Mouse (Mus musculus) CH12.LX (cell line): ENCODE results near the gene Plekha7. TPM values are rescaled to one million over a fixed set of nuclear protein-coding genes. Genes with fewer than 3 reads are reported as not detected.

ENCODE experiments used
- DNase-seq: peaks from one replicate; pipeline ENCODE4 v3.0.0-alpha.2; 2013; ENCODE audit errors: extremely low read depth
- H3K27ac ChIP-seq: 2 replicates; pipeline ENCODE4 v1.5.1; 2012; ENCODE audit warnings: low read depth, mild to moderate bottlenecking, control low read depth, moderate library complexity; ENCODE audit not compliant: insufficient read depth
- H3K27me3 ChIP-seq: replicated peaks from 2 replicates; pipeline ENCODE3; 2012; ENCODE audit warnings: inconsistent platforms
- H3K36me3 ChIP-seq, 2 experiments: replicated peaks in 1 of 2; 2 replicates each; pipeline versions ENCODE3 to v1.6.1; 2012; ENCODE audit warnings: inconsistent platforms in 1 of 2, low read length in 1 of 2, mild to moderate bottlenecking in 1 of 2, mixed read lengths in 1 of 2, moderate library complexity in 1 of 2; ENCODE audit not compliant: control insufficient read depth in 1 of 2, insufficient read depth in 1 of 2
- H3K4me1 ChIP-seq, 2 experiments: 2 replicates each; pipeline ENCODE4 v1.6.1; 2012; ENCODE audit warnings: inconsistent platforms in 1 of 2, moderate library complexity in 1 of 2; ENCODE audit not compliant: insufficient read depth in 2 of 2, control insufficient read depth in 1 of 2
- H3K4me2 ChIP-seq: 2 replicates; pipeline ENCODE4 v1.6.1; 2012; ENCODE audit warnings: low read depth, mild to moderate bottlenecking, control low read depth; ENCODE audit not compliant: poor library complexity, insufficient read depth, severe bottlenecking
- H3K4me3 ChIP-seq, 3 experiments: fragments of 150-350 bp in 1 of 3; sonication (generic) in 1 of 3; replicated peaks in 1 of 3; 2 replicates each; pipeline versions ENCODE3 to v1.5.1; 2011 to 2012; ENCODE audit warnings: low read depth in 2 of 3, low read length in 2 of 3, mild to moderate bottlenecking in 2 of 3, moderate library complexity in 2 of 3, control low read depth in 1 of 3, improper control_type of control experiment in 1 of 3, inconsistent platforms in 1 of 3, mixed read lengths in 1 of 3; ENCODE audit not compliant: poor library complexity in 1 of 3
- H3K79me2 ChIP-seq: replicated peaks from 2 replicates; pipeline ENCODE4 v1.6.1; 2012; ENCODE audit warnings: mild to moderate bottlenecking, moderate library complexity; ENCODE audit not compliant: control insufficient read depth, poor library complexity, insufficient read depth, severe bottlenecking; ENCODE audit errors: extremely low read depth
- H3K9ac ChIP-seq: 2 replicates; pipeline ENCODE4 v1.6.1; 2012; ENCODE audit warnings: low read depth, mild to moderate bottlenecking, control low read depth, moderate library complexity; ENCODE audit not compliant: insufficient read depth
- H3K9me3 ChIP-seq: replicated peaks from 2 replicates; pipeline ENCODE3; 2012; ENCODE audit warnings: low read length, inconsistent platforms, mixed read lengths
- BHLHE40 ChIP-seq: IDR thresholded peaks from 2 replicates; pipeline ENCODE4 v1.6.1; 2011; ENCODE audit warnings: mild to moderate bottlenecking, low read depth, low read length, improper control_type of control experiment
- CHD1 ChIP-seq: IDR thresholded peaks from 2 replicates; pipeline ENCODE4 v1.6.1; 2012; ENCODE audit warnings: low read depth, low read length, improper control_type of control experiment, inconsistent platforms
- CTCF ChIP-seq, 2 experiments: IDR thresholded peaks in 1 of 2; conservative IDR thresholded peaks in 1 of 2; 2 replicates each; pipeline ENCODE4 v1.5.1; 2011 to 2012; ENCODE audit warnings: low read depth in 2 of 2, low read length in 2 of 2, improper control_type of control experiment in 1 of 2, inconsistent platforms in 1 of 2, mild to moderate bottlenecking in 1 of 2, moderate library complexity in 1 of 2
- ELF1 ChIP-seq: IDR thresholded peaks from 2 replicates; pipeline ENCODE4 v1.6.1; 2014; ENCODE audit warnings: low read depth, mild to moderate bottlenecking, inconsistent platforms, low read length, improper control_type of control experiment
- EP300 ChIP-seq: IDR thresholded peaks from 2 replicates; pipeline ENCODE4 v1.6.1; 2011; ENCODE audit warnings: low read length, improper control_type of control experiment
- ETS1 ChIP-seq: conservative IDR thresholded peaks from 2 replicates; pipeline ENCODE4 v1.6.1; 2012; ENCODE audit warnings: low read depth, mild to moderate bottlenecking, inconsistent platforms, low read length, improper control_type of control experiment, moderate library complexity
- GABPA ChIP-seq: IDR thresholded peaks from 2 replicates; pipeline ENCODE4 v1.6.1; 2012; ENCODE audit warnings: low read depth, low read length, improper control_type of control experiment, inconsistent platforms; ENCODE audit not compliant: insufficient replicate concordance
- HCFC1 ChIP-seq: IDR thresholded peaks from 2 replicates; pipeline ENCODE4 v1.6.1; 2012; ENCODE audit warnings: low read depth, mild to moderate bottlenecking, inconsistent platforms, low read length, improper control_type of control experiment
- JUN ChIP-seq: IDR thresholded peaks from 2 replicates; pipeline ENCODE4 v1.6.1; 2011; ENCODE audit warnings: low read depth, mild to moderate bottlenecking, low read length, improper control_type of control experiment, moderate library complexity; ENCODE audit not compliant: insufficient read depth
- KAT2A ChIP-seq: IDR thresholded peaks from 2 replicates; pipeline ENCODE4 v1.6.1; 2012; ENCODE audit warnings: low read length, improper control_type of control experiment, inconsistent platforms; ENCODE audit not compliant: insufficient replicate concordance
- MAFK ChIP-seq: IDR thresholded peaks from 2 replicates; pipeline ENCODE4 v1.6.1; 2011; ENCODE audit warnings: low read length, improper control_type of control experiment; ENCODE audit not compliant: insufficient replicate concordance
- MAX ChIP-seq: IDR thresholded peaks from 2 replicates; pipeline ENCODE4 v1.6.1; 2011; ENCODE audit warnings: low read length, improper control_type of control experiment
- MAZ ChIP-seq: IDR thresholded peaks from 2 replicates; pipeline ENCODE4 v1.6.1; 2012; ENCODE audit warnings: low read depth, mild to moderate bottlenecking, inconsistent platforms, low read length, improper control_type of control experiment, moderate library complexity
- MEF2A ChIP-seq: IDR thresholded peaks from 2 replicates; pipeline ENCODE4 v1.6.1; 2014; ENCODE audit warnings: low read depth, mild to moderate bottlenecking, inconsistent platforms, low read length, improper control_type of control experiment, borderline replicate concordance
- MYC ChIP-seq: IDR thresholded peaks from 2 replicates; pipeline ENCODE4 v1.6.1; 2011; ENCODE audit warnings: low read depth, mild to moderate bottlenecking, improper control_type of control experiment, low read length
- NELFE ChIP-seq: IDR thresholded peaks from 2 replicates; pipeline ENCODE4 v1.6.1; 2011; ENCODE audit warnings: low read depth, low read length, improper control_type of control experiment
- NRF1 ChIP-seq: IDR thresholded peaks from 2 replicates; pipeline ENCODE4 v1.6.1; 2014; ENCODE audit warnings: low read depth, mild to moderate bottlenecking, inconsistent platforms, low read length, improper control_type of control experiment, moderate library complexity
- PAX5 ChIP-seq: IDR thresholded peaks from 2 replicates; pipeline ENCODE4 v1.6.1; 2012; ENCODE audit warnings: low read length, inconsistent platforms, mixed read lengths
- POLR2A ChIP-seq: IDR thresholded peaks from 2 replicates; pipeline ENCODE4 v1.6.1; 2011; ENCODE audit warnings: low read depth, mild to moderate bottlenecking, improper control_type of control experiment, low read length
- POLR2AphosphoS2 ChIP-seq: IDR thresholded peaks from 2 replicates; pipeline ENCODE4 v1.6.1; 2011; ENCODE audit warnings: low read depth, low read length, improper control_type of control experiment
- RAD21 ChIP-seq: IDR thresholded peaks from 2 replicates; pipeline ENCODE4 v1.6.1; 2011; ENCODE audit warnings: low read depth, mild to moderate bottlenecking, low read length, improper control_type of control experiment, moderate library complexity
- SIN3A ChIP-seq: IDR thresholded peaks from 2 replicates; pipeline ENCODE4 v1.6.1; 2012; ENCODE audit warnings: low read length, improper control_type of control experiment, inconsistent platforms
- SMC3 ChIP-seq: IDR thresholded peaks from 2 replicates; pipeline ENCODE4 v1.6.1; 2011; ENCODE audit warnings: low read depth, low read length, improper control_type of control experiment
- TBP ChIP-seq: conservative IDR thresholded peaks from 2 replicates; pipeline ENCODE4 v1.6.1; 2011; ENCODE audit warnings: low read depth, low read length, improper control_type of control experiment
- USF1 ChIP-seq: IDR thresholded peaks from 2 replicates; pipeline ENCODE4 v1.6.1; 2014; ENCODE audit warnings: low read depth, mild to moderate bottlenecking, inconsistent platforms, low read length, improper control_type of control experiment
- USF2 ChIP-seq: conservative IDR thresholded peaks from 2 replicates; pipeline ENCODE4 v1.6.1; 2011; ENCODE audit warnings: low read depth, low read length, improper control_type of control experiment
- ZC3H11A ChIP-seq: IDR thresholded peaks from 2 replicates; pipeline ENCODE4 v1.6.1; 2012; ENCODE audit warnings: low read depth, mild to moderate bottlenecking, inconsistent platforms, low read length, improper control_type of control experiment
- ZKSCAN1 ChIP-seq: IDR thresholded peaks from 2 replicates; pipeline ENCODE4 v1.6.1; 2012; ENCODE audit warnings: low read depth, inconsistent platforms, low read length, improper control_type of control experiment, borderline replicate concordance
- ZNF384 ChIP-seq: IDR thresholded peaks from 2 replicates; pipeline ENCODE4 v1.6.1; 2012; ENCODE audit warnings: low read depth, low read length, improper control_type of control experiment, inconsistent platforms
- dilution Hi-C: fragments of 300-500 bp; cut with MboI; formaldehyde crosslinking; loops from 2 replicates; pipeline ENCODE4 v1.14.3; 2020; ENCODE audit warnings: low sequenced_read_pairs; ENCODE audit not compliant: extremely low pct_unique_long_range_greater_than_20kb, extremely low pct_ligation_motif_present
- in situ Hi-C: fragments of 300-500 bp; cut with MboI; formaldehyde crosslinking; loops from 3 replicates; pipeline ENCODE4 v1.14.3; 2019; ENCODE audit warnings: low sequenced_read_pairs, low pct_ligation_motif_present, low pct_unique_long_range_greater_than_20kb, mixed read lengths
- polyA plus RNA-seq: library from polyadenylated mRNA; unstranded; fragments of >175 nt; gene quantifications from 2 replicates; pipeline ENCODE4 v1.2.1, GENCODE M21; 2012; ENCODE audit warnings: low read depth; ENCODE audit not compliant: insufficient read length
- total RNA-seq, 2 experiments: library from RNA; depleted of rRNA; stranded (reverse); fragments of 300-350 nt in 1 of 2; fragments of >200 nt in 1 of 2; gene quantifications; 2 replicates each; pipeline ENCODE4 v1.2.3; 2012 to 2014

Plekha7 gene
- total and polyA plus RNA-seq, 3 experiments, result 0.59 to 1.5 (median 1.0) TPM

- H3K27me3 ChIP-seq, result peaks cover 2% of the 10 kb centered on the region
- in situ Hi-C loops (loop anchor here (10.0 kb wide), 1 partner anchor 364 kb away; no protein-coding TSS in a partner anchor), dilution Hi-C loops (no loop called here)
Measured at GRCm38 (mm10) chr7:116240791-116241474, 67.2 kb downstream of the Plekha7 start.

GRCm38 (mm10) chr7:116240353-116240752, 67.8 kb downstream of the Plekha7 start:
- H3K9ac ChIP-seq, result no peak overlapping the region
- peaks cover 2% of the 10 kb centered on the region for H3K27me3 ChIP-seq
- H3K27ac ChIP-seq, result no peak overlapping the region
- peaks cover 0 to 5% of the 10 kb centered on the region in 2 experiments; a peak in 2 of 4 replicates for H3K4me1 ChIP-seq
- no peak for DNase-seq
- H3K36me3 ChIP-seq, result no peaks in the 10 kb centered on the region
- no peaks in the 10 kb centered on the region for H3K79me2 ChIP-seq
- H3K4me2 ChIP-seq, result no peak overlapping the region
- H3K4me3 ChIP-seq, result no peak overlapping the region
- TF ChIP-seq ETS1 (no peak), SMC3 (no peak), POLR2AphosphoS2 (no peak), MAFK (no peak), MAX (no peak), ZKSCAN1 (no peak), NELFE (no peak), NRF1 (no peak), EP300 (no peak), MEF2A (no peak), MAZ (no peak), BHLHE40 (no peak), JUN (no peak), ZC3H11A (no peak), RAD21 (no peak), TBP (no peak), USF2 (no peak), USF1 (no peak), HCFC1 (no peak), CTCF (conservative IDR thresholded peaks at IDR 0.05 in 1 of 2, IDR thresholded peaks at IDR 0.05 in 1 of 2; ENCODE audit: low read depth in 2 of 2, low read length in 2 of 2) (no peak)
- dilution Hi-C loops (no loop called here), in situ Hi-C loops (loop anchor here (10.0 kb wide), 1 partner anchor 364 kb away; no protein-coding TSS in a partner anchor)
- H3K9me3 ChIP-seq, result no peaks in the 10 kb centered on the region

More at GRCm38 (mm10) chr7:116240791-116241474, 67.2 kb downstream of the Plekha7 start:
- no peaks in the 10 kb centered on the region for H3K79me2 ChIP-seq
- H3K4me1 ChIP-seq, result peaks cover 0 to 10% of the 10 kb centered on the region in 2 experiments; a peak in 2 of 4 replicates
- no peak for TF ChIP-seq CTCF (conservative IDR thresholded peaks at IDR 0.05 in 1 of 2, IDR thresholded peaks at IDR 0.05 in 1 of 2; ENCODE audit: low read depth in 2 of 2, low read length in 2 of 2)
- no peak for TF ChIP-seq USF2
- no peak for TF ChIP-seq SMC3
- TF ChIP-seq POLR2A, result no peak
- no peak for TF ChIP-seq CHD1
- TF ChIP-seq JUN, result no peak
- no peak for TF ChIP-seq GABPA
- no peak for TF ChIP-seq ELF1
- TF ChIP-seq RAD21, result no peak
- TF ChIP-seq PAX5, result no peak
- no peak for TF ChIP-seq ZC3H11A
- TF ChIP-seq MYC, result no peak
- no peak for TF ChIP-seq MEF2A
- TF ChIP-seq ZNF384, result no peak
- no peak for TF ChIP-seq SIN3A
- TF ChIP-seq KAT2A, result no peak
- no peak for TF ChIP-seq NRF1
- no peak for TF ChIP-seq TBP
- H3K4me3 ChIP-seq, result no peak overlapping the region
- no peak for DNase-seq
- no peaks in the 10 kb centered on the region for H3K9me3 ChIP-seq
- H3K9ac ChIP-seq, result no peak overlapping the region
- H3K27ac ChIP-seq, result no peak overlapping the region
- H3K36me3 ChIP-seq, result no peaks in the 10 kb centered on the region
- H3K4me2 ChIP-seq, result no peak overlapping the region
